Mouse (Mus musculus) embryonic facial prominence, embryonic 15.5 days (tissue): ENCODE data around the gene Gm10198. TPM values are rescaled to one million over a fixed set of nuclear protein-coding genes. Genes with fewer than 3 reads are reported as not detected.

Experiments
- polyA plus RNA-seq: library from polyadenylated mRNA; unstranded; fragments of >200 nt; fragmentation: Nextera tagmentation; extraction: Ambion mirVana; gene quantifications from 2 replicates; pipeline ENCODE4 v1.2.1, GENCODE M21; 2015

The Gm10198 gene
- polyA plus RNA-seq, 1 experiment from 2014 or later = not detected

Other genes with a start within 250 kb of the Gm10198 start
- 78.5 and 82.1 TPM in 2 replicates for gene Gpbp1, start 102.7 kb upstream of the Gm10198 start, polyA plus RNA-seq
- gene Gm49496, start 42.8 kb upstream of the Gm10198 start, polyA plus RNA-seq = not detected in 2 replicates
- 21.6 and 22.4 TPM in 2 replicates for gene Mier3, start 88.2 kb downstream of the Gm10198 start, polyA plus RNA-seq
- gene Map3k1, start 216.2 kb downstream of the Gm10198 start, polyA plus RNA-seq = 16.3 and 18.0 TPM in 2 replicates